Mouse (Mus musculus) kidney, embryonic 16.5 days (tissue): ENCODE measurements at regions not wholly inside any gene's neighbourhood (a gene's known extent, or its start where the extent isn't known, plus 50 kb on each side); places are given as distances from the start of the nearest gene placed in this dataset.

Experiments used
- ATAC-seq: fragments of 200-750 bp; cut with Nextera tagmentation; 2 replicates; pipeline ENCODE4 v1.8.0; 2017; ENCODE audit warnings: moderate TSS enrichment; ENCODE audit not compliant: low FRiP score, low TSS enrichment
- H3K27ac ChIP-seq: fragments of 300-500 bp; sonication (generic); 2 replicates; pipeline ENCODE4 v1.5.1; 2014; ENCODE audit warnings: low read length
- H3K27me3 ChIP-seq: fragments of 300-500 bp; sonication (generic); 2 replicates; pipeline ENCODE4 v1.6.1; 2014; ENCODE audit warnings: low read length, control low read depth, mixed read lengths; ENCODE audit not compliant: insufficient read depth
- H3K36me3 ChIP-seq: fragments of 300-500 bp; sonication (generic); 2 replicates; pipeline ENCODE4 v1.6.1; 2014; ENCODE audit warnings: low read length, control low read depth, mixed read lengths; ENCODE audit not compliant: insufficient read depth
- H3K4me1 ChIP-seq: fragments of 300-500 bp; sonication (generic); 2 replicates; pipeline ENCODE4 v1.6.1; 2014; ENCODE audit warnings: low read length, control low read depth, mixed read lengths; ENCODE audit not compliant: insufficient read depth
- H3K4me2 ChIP-seq: fragments of 300-500 bp; sonication (generic); replicated peaks from 2 replicates; pipeline ENCODE4 v1.6.1; 2014; ENCODE audit warnings: low read depth, low read length
- H3K4me3 ChIP-seq: fragments of 300-500 bp; sonication (generic); 2 replicates; pipeline ENCODE4 v1.5.1; 2014; ENCODE audit warnings: mild to moderate bottlenecking, low read length
- H3K9ac ChIP-seq: fragments of 300-500 bp; sonication (generic); replicated peaks from 2 replicates; pipeline ENCODE4 v1.6.1; 2014; ENCODE audit warnings: low read length
- H3K9me3 ChIP-seq: fragments of 300-500 bp; sonication (generic); 2 replicates; pipeline ENCODE4 v1.6.1; 2016; ENCODE audit warnings: low read length, control low read depth
- whole genome bisulfite sequencing: fragments of 180-500 bp; shearing (Covaris S2); extraction: QIAGEN DNeasy Blood & Tissue Kit; methylation state at CpG from one replicate; pipeline ENCODE4 v1.1.7; 2014; 5-methylcytosine and 5-hydroxymethylcytosine counted together

GRCm38 (mm10) chr17:45884021-45884722 lies 148.0 kb downstream of the Vegfa start:
- Histone ChIP-seq H3K27me3 (no peaks in the 10 kb centered on the region), H3K36me3 (no peaks in the 10 kb centered on the region), H3K9ac (no peak overlapping the region), H3K9me3 (no peaks in the 10 kb centered on the region), H3K4me1 (peaks cover 36% of the 10 kb centered on the region), H3K4me2 (no peak overlapping the region), H3K4me3 (no peak overlapping the region), H3K27ac (no peak overlapping the region)
- no peak for ATAC-seq
- 61% methylated on average over 9 of the region's 9 CpGs for WGBS

- Histone ChIP-seq H3K4me2 (no peak overlapping the region), H3K4me3 (no peak overlapping the region), H3K27ac (no peak overlapping the region), H3K27me3 (no peaks in the 10 kb centered on the region), H3K9ac (no peak overlapping the region), H3K36me3 (no peaks in the 10 kb centered on the region), H3K4me1 (peaks cover 36% of the 10 kb centered on the region), H3K9me3 (0 out of 2 replicates have a peak, but pooled peaks cover 6% of the 10 kb centered on the region)
- no peak for ATAC-seq
- 79% methylated on average over 3 of the region's 3 CpGs for WGBS
Observed at GRCm38 (mm10) chr17:45882682-45883081, 149.0 kb upstream of the 1600014C23Rik start.

- H3K4me3 ChIP-seq, result no peak overlapping the region
- no peaks in the 10 kb centered on the region for H3K27me3 ChIP-seq
- H3K27ac ChIP-seq, result no peak overlapping the region
- peaks cover 28% of the 10 kb centered on the region for H3K4me1 ChIP-seq
- WGBS, result 87% methylated on average over 9 of the region's 9 CpGs
- H3K4me2 ChIP-seq, result no peak overlapping the region
- H3K36me3 ChIP-seq, result no peaks in the 10 kb centered on the region
- H3K9me3 ChIP-seq, result 0 out of 2 replicates have a peak, but pooled peaks cover 6% of the 10 kb centered on the region
- no peak overlapping the region for H3K9ac ChIP-seq
- ATAC-seq, result no peak
Observed at GRCm38 (mm10) chr17:45881284-45881683, 147.6 kb upstream of the 1600014C23Rik start.

- H3K9ac ChIP-seq, result no peak overlapping the region
- H3K4me2 ChIP-seq, result no peak overlapping the region
- peaks cover 23% of the 10 kb centered on the region for H3K4me1 ChIP-seq
- no peaks in the 10 kb centered on the region for H3K27me3 ChIP-seq
- no peak overlapping the region for H3K27ac ChIP-seq
- WGBS, result 88% methylated on average over 6 of the region's 6 CpGs
- no peaks in the 10 kb centered on the region for H3K36me3 ChIP-seq
- ATAC-seq, result no peak
- H3K9me3 ChIP-seq, result 0 out of 2 replicates have a peak, but pooled peaks cover 6% of the 10 kb centered on the region
- H3K4me3 ChIP-seq, result no peak overlapping the region
Observed at GRCm38 (mm10) chr17:45880761-45881160, 147.1 kb upstream of the 1600014C23Rik start.

GRCm38 (mm10) chr17:45879478-45880250 lies 146.0 kb upstream of the 1600014C23Rik start:
- peaks cover 14% of the 10 kb centered on the region for H3K4me1 ChIP-seq
- 64% methylated on average over 6 of the region's 6 CpGs for WGBS
- no peaks in the 10 kb centered on the region for H3K36me3 ChIP-seq
- H3K9ac ChIP-seq, result no peak overlapping the region
- no peak overlapping the region for H3K4me2 ChIP-seq
- no peaks in the 10 kb centered on the region for H3K27me3 ChIP-seq
- no peak for ATAC-seq
- no peak overlapping the region for H3K4me3 ChIP-seq
- 0 out of 2 replicates have a peak, but pooled peaks cover 6% of the 10 kb centered on the region for H3K9me3 ChIP-seq
- H3K27ac ChIP-seq, result no peak overlapping the region

- WGBS, result 84% methylated on average over 6 of the region's 6 CpGs
- H3K9ac ChIP-seq, result no peak overlapping the region
- no peaks in the 10 kb centered on the region for H3K36me3 ChIP-seq
- H3K4me1 ChIP-seq, result peaks cover 16% of the 10 kb centered on the region
- H3K27ac ChIP-seq, result no peak overlapping the region
- H3K4me3 ChIP-seq, result no peak overlapping the region
- H3K9me3 ChIP-seq, result 0 out of 2 replicates have a peak, but pooled peaks cover 6% of the 10 kb centered on the region
- no peak for ATAC-seq
- H3K27me3 ChIP-seq, result no peaks in the 10 kb centered on the region
- no peak overlapping the region for H3K4me2 ChIP-seq
Observed at GRCm38 (mm10) chr17:45878394-45878793, 144.8 kb upstream of the 1600014C23Rik start.

GRCm38 (mm10) chr17:45875325-45875724 lies 141.7 kb upstream of the 1600014C23Rik start:
- no peak for ATAC-seq
- 88% methylated on average over 8 of the region's 8 CpGs for WGBS
- Histone ChIP-seq H3K9me3 (0 out of 2 replicates have a peak, but pooled peaks cover 6% of the 10 kb centered on the region), H3K4me3 (no peak overlapping the region), H3K4me1 (peaks cover 34% of the 10 kb centered on the region), H3K9ac (no peak overlapping the region), H3K27ac (no peak overlapping the region), H3K4me2 (no peak overlapping the region), H3K27me3 (peaks cover 16% of the 10 kb centered on the region; the same call in 1 of the 2 replicates), H3K36me3 (no peaks in the 10 kb centered on the region)

GRCm38 (mm10) chr17:45873996-45874395 lies 140.4 kb upstream of the 1600014C23Rik start:
- Histone ChIP-seq H3K4me2 (peak overlapping the region; percentile 45), H3K9me3 (0 out of 2 replicates have a peak, but pooled peaks cover 11% of the 10 kb centered on the region), H3K9ac (peak overlapping the region; percentile 32; the same call in 1 of the 2 replicates), H3K4me3 (no peak overlapping the region), H3K36me3 (no peaks in the 10 kb centered on the region), H3K27me3 (peaks cover 16% of the 10 kb centered on the region; the same call in 1 of the 2 replicates), H3K4me1 (peaks cover 33% of the 10 kb centered on the region), H3K27ac (no peak overlapping the region)
- no peak for ATAC-seq
- 17% methylated on average over 8 of the region's 8 CpGs for WGBS

GRCm38 (mm10) chr17:45873200-45873955 lies 139.7 kb upstream of the 1600014C23Rik start:
- 3% methylated on average over 21 of the region's 21 CpGs for WGBS
- Histone ChIP-seq H3K36me3 (no peaks in the 10 kb centered on the region), H3K4me2 (peak overlapping the region; percentile 45), H3K4me3 (peak overlapping the region; percentile 18), H3K9ac (peak overlapping the region; percentile 32), H3K27ac (no peak overlapping the region), H3K27me3 (peaks cover 16% of the 10 kb centered on the region; the same call in 1 of the 2 replicates), H3K4me1 (peaks cover 33% of the 10 kb centered on the region), H3K9me3 (0 out of 2 replicates have a peak, but pooled peaks cover 6% of the 10 kb centered on the region)
- ATAC-seq, result peak; percentile 13; the same call in 1 of the 2 replicates
